Mouse (Mus musculus): ENCODE data around the gene Gmfg.
A peak's percentile ranks its signal among the peaks of the same experiment; 100 is the strongest.

Gene Gmfg

GRCm38 (mm10) chr7:28490410-28490809 lies 53.2 kb downstream of the Gmfg start:
- DNase-seq = peak; percentile 76

DNA sequence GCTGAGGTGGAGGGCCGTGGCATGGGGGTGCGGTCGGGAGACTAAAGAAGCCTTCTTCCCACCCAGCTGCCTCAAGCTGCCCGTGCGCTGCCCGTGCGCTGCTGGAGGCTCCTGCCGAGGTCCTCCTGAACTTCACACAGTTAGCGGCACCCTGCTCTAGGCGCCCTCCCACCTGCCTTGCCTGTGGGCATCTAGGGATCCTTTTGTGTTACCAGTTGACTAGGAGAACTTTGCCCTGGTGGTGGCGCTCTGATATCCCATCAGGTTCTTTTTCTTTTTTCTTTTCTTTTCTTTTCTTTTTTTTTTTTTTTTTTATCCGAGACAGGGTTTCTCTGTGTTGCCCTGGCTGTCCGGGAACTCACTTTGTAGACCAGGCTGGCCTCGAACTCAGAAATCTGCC lies 53.7 kb downstream of the Gmfg start:
- peak; percentile 9 for DNase-seq

- no peak for DNase-seq
Observed at GRCm38 (mm10) chr7:28492310-28492709, 55.1 kb downstream of the Gmfg start.

- peak; percentile 83 for DNase-seq
Observed at GRCm38 (mm10) chr7:28495426-28495825, 58.2 kb downstream of the Gmfg start.
